Mouse (Mus musculus): ENCODE data around the gene Mmd.

The Mmd gene

DNA sequence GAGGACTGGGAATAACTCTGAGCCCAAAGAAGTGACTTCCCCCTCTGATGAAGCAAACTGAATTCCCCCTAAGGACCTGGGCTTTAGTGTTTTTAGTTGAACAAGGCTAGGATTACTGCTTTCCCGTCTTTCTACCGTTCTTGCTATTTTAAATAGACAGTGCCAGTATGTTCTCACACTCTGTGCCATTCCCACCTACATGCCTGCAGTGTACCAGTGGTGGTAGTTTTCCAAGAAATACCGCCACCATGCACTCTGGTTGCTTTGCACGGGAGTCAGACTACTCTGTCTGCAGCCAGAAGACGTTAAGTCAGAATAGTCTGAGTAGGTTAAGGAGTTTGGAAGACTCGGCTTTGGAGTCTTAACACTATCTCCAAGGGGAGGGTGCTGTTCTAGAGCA, 34.3 kb downstream of the Mmd start:
- no peak for DNase-seq (ENCODE audit: low spot score)

- DNase-seq (ENCODE audit: low spot score) = no peak
These were observed 34.8 kb downstream of the Mmd start for GRCm38 (mm10) chr11:90284079-90284478.

- DNase-seq (ENCODE audit: low spot score) = no peak
These were observed 35.4 kb downstream of the Mmd start for GRCm38 (mm10) chr11:90284623-90285022.

DNA sequence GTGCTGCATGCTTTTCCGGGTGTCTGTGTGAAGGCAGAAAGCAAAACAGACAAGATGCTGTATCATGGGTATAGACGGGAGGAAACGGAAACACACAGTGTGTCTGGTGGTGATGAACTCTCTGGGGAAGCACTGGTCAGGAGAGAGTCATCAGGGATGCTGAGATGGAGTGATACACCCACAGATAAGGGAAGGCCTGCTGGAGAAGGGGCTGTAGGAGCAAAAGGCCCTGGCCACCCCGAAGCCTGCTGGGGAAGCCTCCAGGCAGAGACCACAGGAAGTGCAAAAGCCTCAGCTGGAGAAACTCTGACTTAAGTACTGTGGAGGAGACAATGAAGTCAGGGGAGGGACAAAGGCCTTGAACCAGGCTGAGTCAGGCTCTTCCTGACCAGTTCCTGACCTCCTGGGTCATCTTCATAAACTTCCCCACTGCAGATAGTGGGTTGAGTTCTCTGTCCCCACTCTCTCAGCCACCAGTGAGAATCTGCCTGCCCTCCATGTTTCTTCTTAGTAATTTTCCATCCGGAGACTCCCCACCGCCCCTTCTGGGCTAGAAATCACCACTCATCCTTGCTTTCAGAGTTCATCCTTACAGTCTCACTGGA, 37.4 kb downstream of the Mmd start:
- DNase-seq (ENCODE audit: low spot score) = no peak

GRCm38 (mm10) chr11:90291156-90291555, 41.9 kb downstream of the Mmd start:
- no peak for DNase-seq (ENCODE audit: low spot score)

GRCm38 (mm10) chr11:90292766-90293165, 43.5 kb downstream of the Mmd start:
- no peak for DNase-seq (ENCODE audit: low spot score)

GRCm38 (mm10) chr11:90294622-90295021, 45.4 kb downstream of the Mmd start:
- DNase-seq (ENCODE audit: low spot score) = no peak

- no peak for DNase-seq (ENCODE audit: low spot score)
These were observed 56.8 kb downstream of the Mmd start for GRCm38 (mm10) chr11:90306067-90306466.

DNA sequence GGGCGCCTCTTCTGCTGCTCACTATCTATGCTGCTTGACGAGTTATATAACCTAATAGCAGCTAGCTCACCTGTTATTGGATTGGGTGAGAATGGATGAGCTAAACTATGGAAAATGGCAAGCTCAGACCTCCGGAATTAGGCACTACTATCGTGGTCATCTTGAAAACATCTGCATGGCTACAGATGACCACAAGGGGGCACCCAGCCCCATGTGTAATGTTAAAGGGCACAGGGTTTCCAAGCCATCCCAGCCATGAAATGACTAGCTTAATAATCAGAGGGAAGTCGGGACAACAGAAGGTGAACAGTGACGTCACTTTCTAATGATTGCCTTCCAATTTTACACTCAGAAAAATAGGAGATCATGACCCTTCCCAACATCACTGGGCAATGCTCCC, 57.7 kb downstream of the Mmd start:
- no peak for DNase-seq (ENCODE audit: low spot score)

GRCm38 (mm10) chr11:90314606-90315005, 65.3 kb downstream of the Mmd start:
- no peak for DNase-seq (ENCODE audit: low spot score)

GRCm38 (mm10) chr11:90317482-90317881, 68.2 kb downstream of the Mmd start:
- DNase-seq (ENCODE audit: low spot score) = peak; percentile 40

- DNase-seq (ENCODE audit: low spot score) = no peak
These were observed 71.7 kb downstream of the Mmd start for GRCm38 (mm10) chr11:90320922-90321321.

DNA sequence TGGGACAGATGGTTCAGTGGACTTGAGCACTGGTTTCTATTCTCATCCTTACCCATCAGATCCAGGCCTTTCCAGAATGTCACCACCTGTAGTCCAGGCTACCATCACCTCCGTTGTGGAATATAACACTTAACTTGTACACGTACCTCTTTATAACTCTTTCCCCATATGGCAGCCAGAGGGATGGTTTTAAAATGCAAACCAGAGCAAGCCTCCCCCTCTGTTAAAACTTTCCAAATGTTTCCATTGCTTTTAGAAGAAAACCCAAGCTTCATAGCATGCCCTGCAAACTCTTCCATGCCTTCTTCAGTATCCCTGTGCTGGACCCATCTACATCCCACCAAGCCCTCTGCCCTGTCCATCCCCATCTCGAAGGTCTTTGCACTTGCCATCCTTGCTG, 75.3 kb downstream of the Mmd start:
- no peak for DNase-seq (ENCODE audit: low spot score)

- DNase-seq (ENCODE audit: low spot score) = no peak
These were observed 76.9 kb downstream of the Mmd start for GRCm38 (mm10) chr11:90326146-90326545.

DNA sequence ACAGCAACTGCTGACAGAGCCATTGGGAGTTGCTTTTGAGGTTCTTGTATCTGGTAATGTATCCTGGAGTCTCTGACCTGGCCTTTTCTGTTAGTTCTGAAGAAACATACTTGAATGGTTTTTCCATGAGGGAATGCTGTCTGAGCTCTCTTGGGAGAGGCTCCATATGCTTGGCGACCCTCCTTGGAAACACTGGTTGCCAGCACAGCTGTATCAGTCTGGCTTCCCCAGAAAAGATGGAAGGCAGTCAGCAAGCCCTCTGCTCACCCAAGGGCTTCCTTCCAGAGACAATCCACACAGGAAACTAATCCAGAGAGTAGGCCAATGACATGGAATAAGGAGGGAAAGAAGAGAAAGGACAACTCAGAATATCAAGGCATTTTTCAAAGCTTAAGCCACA, 77.6 kb downstream of the Mmd start:
- no peak for DNase-seq (ENCODE audit: low spot score)
